Mouse (Mus musculus): ENCODE measurements around the gene G6pc2. TPM values are rescaled to one million over a fixed set of nuclear protein-coding genes. Genes with fewer than 3 reads are reported as not detected.

Gene G6pc2
- total RNA-seq, 2 experiments from 2014 or later, result not detected

GRCm38 (mm10) chr2:69234976-69235678 is 24.3 kb downstream of the G6pc2 start:
- DNase-seq (ENCODE audit: low spot score in 2 of 2), result peak in 1 of 2 experiments; percentile 6

- DNase-seq (ENCODE audit: low spot score in 2 of 2), result no peak
Measured at GRCm38 (mm10) chr2:69239315-69239714, 28.4 kb downstream of the G6pc2 start.

DNA sequence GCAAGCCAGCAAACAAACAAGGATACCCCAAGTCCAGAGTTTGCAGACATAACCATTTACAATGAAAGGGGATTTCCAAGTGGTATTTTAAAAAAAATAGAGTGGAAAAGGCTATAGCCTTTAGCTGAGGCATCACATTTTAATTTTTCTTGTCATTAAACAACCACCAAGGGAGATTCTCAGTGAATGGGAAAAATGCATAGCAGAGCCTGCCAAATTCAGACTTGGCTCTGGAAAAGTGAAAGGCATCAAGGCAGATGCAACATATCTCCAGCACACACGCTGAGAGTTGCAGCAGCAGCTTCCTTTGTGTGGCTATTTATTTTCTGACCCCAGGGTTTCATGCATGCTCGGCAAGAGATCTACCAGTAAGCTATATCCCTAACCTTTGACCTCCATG is 34.1 kb downstream of the G6pc2 start:
- DNase-seq (ENCODE audit: low spot score in 2 of 2), result no peak

DNA sequence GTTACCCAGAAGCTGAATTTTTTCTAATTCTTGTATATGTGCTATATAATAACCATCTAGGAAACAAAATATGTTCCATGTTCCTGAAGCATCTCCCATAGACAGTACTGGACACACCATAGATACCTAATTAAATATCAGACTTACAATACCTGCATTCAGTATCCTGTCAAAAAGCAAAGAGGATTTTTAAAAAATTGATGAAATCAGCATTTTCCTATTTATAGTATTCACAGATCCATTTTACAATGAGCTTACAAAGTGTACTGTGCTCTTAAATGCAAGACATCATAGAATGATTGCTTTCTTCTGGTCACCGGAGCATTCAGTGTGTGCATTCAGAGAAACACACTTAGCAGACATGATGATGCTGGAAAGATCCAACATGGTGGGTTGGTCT is 36.2 kb downstream of the G6pc2 start:
- no peak for DNase-seq (ENCODE audit: low spot score in 2 of 2)

DNA sequence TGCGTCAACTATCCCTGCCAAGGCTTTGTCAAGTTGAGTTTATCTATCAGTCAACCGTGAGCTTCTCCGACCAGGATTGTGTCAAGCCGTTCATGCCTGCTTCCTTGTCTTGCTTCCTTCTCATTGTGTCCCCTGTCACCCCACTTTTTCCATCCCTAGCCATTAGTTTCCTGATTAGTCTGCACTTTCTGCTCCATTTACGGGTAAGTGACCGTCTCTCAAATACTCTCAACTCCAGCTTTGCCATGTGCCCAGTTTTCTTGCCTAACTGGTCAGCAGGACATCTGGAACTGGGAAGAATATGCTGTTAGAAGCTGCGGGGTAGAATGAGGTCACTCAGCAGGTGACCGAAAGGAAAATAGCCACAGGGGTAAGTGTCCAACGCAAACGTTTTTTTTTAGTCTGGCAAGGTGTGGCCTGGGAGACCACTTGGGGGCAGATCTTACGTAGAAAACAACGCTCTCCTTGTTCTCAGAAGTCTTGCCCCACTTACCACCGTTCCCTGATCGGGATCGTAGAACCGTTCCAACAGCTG is 37.4 kb downstream of the G6pc2 start:
- no peak for DNase-seq (ENCODE audit: low spot score in 2 of 2)

- DNase-seq (ENCODE audit: low spot score in 2 of 2), result no peak
Measured at GRCm38 (mm10) chr2:69264069-69264618, 53.3 kb downstream of the G6pc2 start.

GRCm38 (mm10) chr2:69275875-69276274 is 65.0 kb downstream of the G6pc2 start:
- DNase-seq (ENCODE audit: low spot score in 2 of 2), result peak in 1 of 2 experiments; percentile 9

Other genes starting within 250 kb of the G6pc2 start
- 1 to 10 TPM; 5.4 to 6.0 TPM for gene Nostrin, start 75.3 kb upstream of the G6pc2 start, total RNA-seq (2021)
- gene Spc25, start 4.9 kb upstream of the G6pc2 start, total RNA-seq (2021), result under 1 TPM; 0.27 to 0.46 TPM
- not detected for gene Abcb11, start 131.5 kb downstream of the G6pc2 start, total RNA-seq (2021)
- gene Dhrs9, start 169.4 kb downstream of the G6pc2 start, total RNA-seq (2021), result not detected